Mouse (Mus musculus) neural tube, embryonic 10.5 days (tissue): ENCODE results near the gene Hoxb8.

Experiments
- DNase-seq: peaks from one replicate; pipeline ENCODE4 v3.0.0-alpha.2; 2017; ENCODE audit warnings: low spot score; ENCODE audit errors: extremely low spot score

The Hoxb8 gene

GRCm38 (mm10) chr11:96284774-96285734 is 3.3 kb downstream of the Hoxb8 start:
- peak; percentile 73 for DNase-seq

DNA sequence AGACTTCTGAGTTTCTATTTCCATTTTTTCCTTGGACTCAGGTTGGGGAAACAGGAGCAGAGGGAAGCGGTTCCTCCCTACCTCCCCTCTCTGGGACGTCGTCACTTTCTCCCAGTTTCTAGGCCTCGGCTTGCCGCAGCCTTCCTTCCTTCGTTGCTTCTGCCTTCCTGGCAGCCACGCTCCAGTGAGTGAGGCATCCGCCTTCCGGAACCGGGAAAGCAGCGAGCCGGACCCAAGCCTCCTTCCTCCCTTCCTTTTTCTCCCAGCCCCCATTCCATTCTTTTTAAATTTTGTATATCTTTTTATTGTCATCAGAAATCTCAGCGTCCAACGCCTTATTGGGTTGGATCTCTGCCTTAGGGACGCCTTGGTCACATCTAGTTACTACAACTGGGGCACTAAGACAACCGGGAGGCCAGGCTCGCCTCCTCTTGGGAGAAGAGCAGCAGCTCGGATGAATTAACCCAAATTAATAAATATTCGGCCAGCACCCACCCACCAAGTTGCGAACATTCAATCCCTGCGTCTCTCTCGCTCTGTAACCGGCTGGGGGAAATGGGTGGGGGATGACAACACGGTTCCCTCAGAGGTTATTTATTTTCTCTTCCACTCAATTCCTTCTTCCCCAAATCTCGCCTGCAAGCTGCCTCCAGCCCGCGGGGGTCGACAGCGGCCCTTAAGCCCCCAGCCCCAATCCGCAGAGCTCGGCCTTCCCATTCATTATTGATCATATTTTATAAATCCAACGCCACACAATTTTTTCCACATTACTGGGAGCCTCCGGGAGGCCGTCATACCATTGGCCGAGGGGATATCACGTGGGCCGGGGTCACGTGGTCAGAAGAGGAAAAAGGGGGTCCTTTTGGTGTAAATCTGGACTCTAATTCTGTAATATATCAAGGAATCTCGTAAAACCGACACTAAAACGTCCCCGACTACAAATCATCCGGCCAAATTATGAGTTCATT is 4.3 kb downstream of the Hoxb8 start, which contains the start of gene Hoxb7:
Gene Hoxb7 (plus strand): TSS at position 853 of the 968 bp plus-strand sequence.
- DNase-seq = peak; percentile 77

DNA sequence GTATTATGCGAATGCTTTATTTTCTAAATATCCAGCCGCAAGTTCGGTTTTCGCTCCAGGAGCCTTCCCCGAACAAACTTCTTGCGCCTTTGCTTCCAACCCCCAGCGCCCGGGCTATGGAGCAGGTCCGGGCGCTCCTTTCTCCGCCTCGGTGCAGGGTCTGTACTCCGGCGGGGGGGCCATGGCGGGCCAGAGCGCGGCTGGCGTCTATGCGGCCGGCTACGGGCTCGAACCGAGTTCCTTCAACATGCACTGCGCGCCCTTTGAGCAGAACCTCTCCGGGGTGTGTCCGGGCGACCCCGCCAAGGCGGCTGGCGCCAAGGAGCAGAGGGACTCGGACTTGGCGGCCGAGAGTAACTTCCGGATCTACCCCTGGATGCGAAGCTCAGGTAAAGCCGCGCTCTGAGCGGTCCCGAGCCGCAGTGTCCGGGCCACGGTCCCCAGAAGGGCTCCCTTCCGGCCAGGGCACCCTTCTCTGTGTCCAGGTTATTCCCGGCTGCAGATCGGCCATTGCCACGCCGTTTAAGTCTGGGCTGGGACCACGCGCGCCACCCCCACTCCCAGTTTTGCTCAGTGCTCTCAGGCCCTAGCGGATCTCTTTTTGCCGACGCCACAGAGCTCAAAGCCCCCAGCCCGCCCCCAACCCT is 5.2 kb downstream of the Hoxb8 start:
- peak; percentile 71 for DNase-seq

GRCm38 (mm10) chr11:96287411-96287810 is 5.7 kb downstream of the Hoxb8 start:
- peak; percentile 71 for DNase-seq

GRCm38 (mm10) chr11:96288455-96289221 is 6.9 kb downstream of the Hoxb8 start:
- DNase-seq = no peak

DNA sequence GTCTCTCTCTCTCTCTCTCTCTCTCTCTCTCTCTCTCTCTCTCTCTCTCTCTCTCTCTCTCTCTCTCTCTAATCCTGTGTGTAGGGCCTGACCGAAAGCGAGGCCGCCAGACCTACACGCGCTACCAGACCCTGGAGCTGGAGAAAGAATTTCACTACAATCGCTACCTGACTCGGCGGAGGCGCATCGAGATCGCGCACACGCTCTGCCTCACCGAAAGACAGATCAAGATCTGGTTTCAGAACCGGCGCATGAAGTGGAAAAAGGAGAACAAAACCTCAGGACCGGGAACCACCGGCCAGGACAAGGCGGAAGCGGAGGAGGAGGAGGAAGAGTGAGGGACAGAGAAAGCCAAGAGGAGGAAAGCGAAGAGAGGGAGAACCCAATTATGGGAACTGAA is 7.6 kb downstream of the Hoxb8 start:
- DNase-seq = no peak

- DNase-seq = no peak
These were observed 8.1 kb downstream of the Hoxb8 start for GRCm38 (mm10) chr11:96289837-96290236.

- DNase-seq = no peak
These were observed 9.1 kb downstream of the Hoxb8 start for GRCm38 (mm10) chr11:96290705-96291355.

DNA sequence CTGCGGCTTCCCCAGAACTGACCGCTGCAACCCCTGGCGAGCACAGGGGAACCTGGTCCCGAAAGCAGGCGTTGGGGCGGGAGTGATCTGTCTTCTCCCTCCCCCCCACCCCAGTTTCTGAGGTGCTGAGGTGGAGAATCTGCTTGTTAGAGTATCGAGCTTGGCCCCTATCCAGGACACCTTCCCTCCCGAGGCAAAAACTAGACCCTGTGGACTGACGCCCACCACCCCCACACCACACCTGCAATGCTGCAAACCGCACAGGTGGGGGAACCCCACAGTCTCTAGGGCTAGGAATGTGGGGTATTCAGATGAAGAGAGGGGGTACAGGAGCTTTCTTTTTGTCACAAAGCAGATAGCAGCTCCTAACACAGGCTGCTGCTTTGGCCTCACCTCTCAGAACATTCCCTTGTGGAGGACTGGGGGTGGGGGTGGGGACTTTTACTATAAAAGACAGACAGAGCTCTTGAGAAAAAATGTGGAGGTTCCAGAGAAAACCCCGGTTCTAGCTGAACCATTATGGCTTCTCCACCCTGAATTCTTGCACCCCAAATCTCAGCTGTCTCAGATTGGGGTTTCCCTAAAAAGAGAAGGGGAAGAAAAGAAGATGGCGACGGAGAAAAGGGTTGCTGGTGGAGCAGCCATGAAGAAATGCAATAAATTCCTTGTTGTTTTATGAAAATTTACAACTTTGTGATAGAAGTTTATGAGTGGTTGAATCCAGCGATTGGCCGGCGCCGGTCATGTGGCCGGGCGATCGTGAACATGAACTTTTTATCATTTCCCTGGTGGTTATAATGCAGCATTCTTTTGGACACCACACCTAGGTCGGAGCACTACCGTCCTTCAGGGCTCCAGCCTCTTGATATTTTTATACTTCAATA is 10.2 kb downstream of the Hoxb8 start, which contains the start of gene Hoxb6:
Gene Hoxb6 (plus strand): TSS at position 796 of the 884 bp plus-strand sequence.
- DNase-seq = peak; percentile 70

DNA sequence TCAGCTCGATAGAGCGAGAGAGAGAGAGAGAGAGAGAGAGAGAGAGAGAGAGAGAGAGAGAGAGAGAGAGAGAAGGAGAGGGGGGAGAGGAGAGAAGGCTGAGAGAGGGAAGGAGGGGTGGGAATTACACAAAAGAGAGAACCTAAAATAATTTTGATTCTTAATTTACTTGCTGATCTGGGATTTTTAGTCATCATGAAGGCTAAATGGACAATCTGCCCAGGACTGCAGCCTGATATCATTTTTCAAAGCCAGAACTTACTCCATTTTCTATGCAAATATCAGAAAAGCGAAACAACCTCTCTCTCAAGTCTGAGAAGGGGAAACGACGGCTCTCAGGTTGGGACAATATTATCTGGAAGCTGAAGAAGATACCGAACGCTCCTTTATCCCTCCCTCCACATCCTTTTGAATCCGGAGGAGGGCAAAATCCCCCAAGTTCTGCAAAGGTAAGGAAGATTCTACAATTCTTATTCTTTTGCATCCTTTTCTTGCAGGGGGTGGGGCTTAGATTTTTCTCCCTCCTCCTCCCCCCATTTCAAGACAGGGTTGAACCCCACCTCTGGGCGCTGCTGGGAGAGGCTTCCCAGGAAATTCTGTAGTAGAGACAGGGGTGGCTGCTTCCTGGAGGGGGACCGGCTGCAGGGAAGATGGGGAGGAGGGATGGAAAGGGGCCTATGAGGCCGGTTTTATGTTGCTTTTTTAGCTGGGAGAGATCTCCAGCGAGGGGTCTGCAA is 11.0 kb downstream of the Hoxb8 start:
- no peak for DNase-seq

GRCm38 (mm10) chr11:96293302-96293921 is 11.7 kb downstream of the Hoxb8 start:
- peak; percentile 66 for DNase-seq

DNA sequence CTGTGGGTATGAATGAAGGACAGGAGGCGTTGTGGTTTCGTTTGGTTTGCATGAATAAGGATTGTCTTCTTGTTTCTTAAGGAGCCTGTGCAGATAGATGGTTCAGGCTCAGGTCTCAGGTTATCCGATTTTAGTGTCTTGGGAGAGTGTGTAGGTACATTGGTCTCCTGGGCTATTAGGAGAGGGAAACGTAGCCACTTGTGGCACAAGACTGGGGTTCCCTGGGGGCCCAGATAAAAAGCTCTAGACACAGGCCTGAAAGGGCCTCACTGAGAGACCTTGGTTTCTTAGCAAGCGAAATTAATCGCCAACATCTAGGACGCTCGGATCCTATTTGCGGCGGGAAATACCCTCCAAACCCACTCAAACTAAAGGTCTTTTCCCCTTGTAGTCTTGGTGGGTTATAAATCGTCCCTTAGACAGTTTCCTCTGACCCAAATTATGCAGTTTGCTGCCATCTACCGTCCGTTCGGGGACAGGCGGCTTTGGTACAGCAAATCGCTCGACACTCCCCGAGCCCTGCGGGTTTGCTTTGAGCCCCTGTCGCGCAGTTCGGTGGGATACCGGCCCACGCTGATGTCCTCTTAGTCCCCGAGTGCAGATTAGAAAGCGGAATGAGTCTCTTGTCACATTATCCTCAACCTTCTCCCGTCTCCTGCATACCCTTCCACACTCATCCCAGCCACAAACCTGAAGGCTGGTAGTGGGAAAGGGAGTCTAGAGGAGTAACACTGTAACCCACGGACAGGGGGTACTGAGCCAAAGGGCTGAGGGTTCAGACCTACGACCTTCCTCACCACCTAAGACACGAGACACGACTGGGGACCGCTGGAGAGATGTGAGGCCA is 12.8 kb downstream of the Hoxb8 start:
- DNase-seq = peak; percentile 65

GRCm38 (mm10) chr11:96295092-96295835 is 13.6 kb downstream of the Hoxb8 start:
- DNase-seq = peak; percentile 61

GRCm38 (mm10) chr11:96296997-96297396 is 15.3 kb downstream of the Hoxb8 start:
- DNase-seq = peak; percentile 56

DNA sequence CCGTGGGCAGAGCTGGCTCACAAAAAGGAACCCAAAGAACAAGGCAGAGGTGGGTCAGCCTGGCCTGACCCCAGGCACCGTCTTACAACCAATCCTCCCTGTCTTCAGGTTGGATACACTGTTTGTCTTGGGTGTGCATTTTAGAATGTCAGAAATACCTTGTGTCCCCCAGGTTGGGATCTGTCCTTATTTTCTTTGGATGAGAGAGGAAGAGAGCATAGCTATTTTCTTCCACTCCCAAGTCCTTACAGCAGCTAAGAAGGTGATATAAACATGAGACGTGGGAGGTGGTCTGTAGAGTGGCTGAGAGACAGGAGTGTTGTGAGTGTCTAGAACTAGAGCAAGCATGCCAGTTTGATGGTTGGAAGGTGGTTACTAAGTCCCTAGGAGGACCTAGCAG is 15.7 kb downstream of the Hoxb8 start:
- no peak for DNase-seq
